Mouse (Mus musculus): ENCODE measurements around the gene Gbf1. TPM values are rescaled to one million over a fixed set of nuclear protein-coding genes. Genes with fewer than 3 reads are reported as not detected.

Gene Gbf1
- polyA plus RNA-seq, 1 experiment from 2014 or later, result 71.8 TPM

- H3K9ac ChIP-seq (replicated peaks; ENCODE audit: low read length), result peak overlapping the region; percentile 18; the same call in 1 of the 2 replicates
- peaks cover 56% of the 10 kb centered on the region for H3K4me1 ChIP-seq (ENCODE audit: control insufficient read depth, insufficient read depth, low read length)
- WGBS, result 55% methylated on average over 11 of the region's 11 CpGs
- DNase-seq (no peak), ATAC-seq (ENCODE audit: low FRiP score, low TSS enrichment) (no peak)
- no peaks in the 10 kb centered on the region for H3K9me3 ChIP-seq (ENCODE audit: control insufficient read depth, low read length)
- H3K4me2 ChIP-seq (ENCODE audit: low read length), result peak overlapping the region; percentile 44
- peak overlapping the region; percentile 78 for H3K27ac ChIP-seq (replicated peaks; ENCODE audit: low read depth, low read length)
- peaks cover 5% of the 10 kb centered on the region; the same call in 1 of the 2 replicates for H3K36me3 ChIP-seq (ENCODE audit: control insufficient read depth, insufficient read depth, low read length)
- peaks cover 14% of the 10 kb centered on the region for H3K27me3 ChIP-seq (ENCODE audit: control insufficient read depth, insufficient read depth, low read length)
- H3K4me3 ChIP-seq (replicated peaks; ENCODE audit: low read depth, low read length), result no peak overlapping the region
These were observed 170.1 kb downstream of the Gbf1 start for GRCm38 (mm10) chr19:46322144-46322995.

DNA sequence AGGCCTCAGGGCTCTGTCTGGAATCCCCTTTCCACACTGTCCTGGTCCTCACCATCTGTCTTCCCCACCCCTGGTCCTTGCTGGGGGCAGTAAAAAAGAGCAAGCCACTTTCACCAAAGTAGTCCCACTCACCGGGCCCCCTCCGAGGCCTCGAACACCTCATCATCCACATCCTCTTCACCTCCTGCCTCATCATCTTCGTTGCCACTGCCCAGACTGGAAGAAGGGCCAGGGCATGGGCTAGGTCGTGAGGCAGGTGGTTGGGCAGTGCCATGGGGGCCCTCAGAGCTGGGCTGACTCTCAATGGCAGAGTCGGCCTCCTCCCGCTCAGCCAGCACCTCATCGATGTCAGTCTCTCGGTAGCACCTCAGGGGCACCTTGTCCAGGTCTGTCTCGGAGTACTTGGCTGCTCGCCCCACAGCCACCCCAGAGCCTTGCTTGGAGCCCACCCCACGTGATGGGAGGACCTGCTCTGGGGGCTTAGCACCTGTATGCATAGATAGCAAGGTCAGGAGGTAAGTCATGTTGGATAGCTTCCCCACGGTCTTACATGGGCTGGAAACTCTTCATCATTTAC is 170.8 kb downstream of the Gbf1 start:
- Histone ChIP-seq H3K27ac (replicated peaks; ENCODE audit: low read depth, low read length) (peak overlapping the region; percentile 78), H3K9ac (replicated peaks; ENCODE audit: low read length) (no peak overlapping the region; the same call in 1 of the 2 replicates)
- ATAC-seq (ENCODE audit: low FRiP score, low TSS enrichment), result no peak

GRCm38 (mm10) chr19:46323716-46324115 is 171.4 kb downstream of the Gbf1 start:
- 0 out of 2 replicates have a peak overlapping the region, but pooled peaks have one; percentile 10 for H3K4me2 ChIP-seq (ENCODE audit: low read length)

More for the DNA sequence above, 170.8 kb downstream of the Gbf1 start:
- no peaks in the 10 kb centered on the region for H3K9me3 ChIP-seq (ENCODE audit: control insufficient read depth, low read length)
- no peak overlapping the region for H3K4me3 ChIP-seq (replicated peaks; ENCODE audit: low read depth, low read length)
- H3K36me3 ChIP-seq (ENCODE audit: control insufficient read depth, insufficient read depth, low read length), result peaks cover 5% of the 10 kb centered on the region; the same call in 1 of the 2 replicates
- 86% methylated on average over 13 of the region's 13 CpGs for WGBS
- peaks cover 9% of the 10 kb centered on the region; the same call in 1 of the 2 replicates for H3K27me3 ChIP-seq (ENCODE audit: control insufficient read depth, insufficient read depth, low read length)
- peak overlapping the region; percentile 44 for H3K4me2 ChIP-seq (ENCODE audit: low read length)
- peaks cover 58% of the 10 kb centered on the region for H3K4me1 ChIP-seq (ENCODE audit: control insufficient read depth, insufficient read depth, low read length)
- no peak for DNase-seq

GRCm38 (mm10) chr19:46324366-46324765 is 172.1 kb downstream of the Gbf1 start:
- Histone ChIP-seq H3K9me3 (ENCODE audit: control insufficient read depth, low read length) (no peaks in the 10 kb centered on the region), H3K4me1 (ENCODE audit: control insufficient read depth, insufficient read depth, low read length) (peaks cover 50% of the 10 kb centered on the region), H3K4me3 (replicated peaks; ENCODE audit: low read depth, low read length) (no peak overlapping the region), H3K36me3 (ENCODE audit: control insufficient read depth, insufficient read depth, low read length) (peaks cover 5% of the 10 kb centered on the region; the same call in 1 of the 2 replicates), H3K27me3 (ENCODE audit: control insufficient read depth, insufficient read depth, low read length) (0 out of 2 replicates have a peak, but pooled peaks cover 6% of the 10 kb centered on the region), H3K9ac (replicated peaks; ENCODE audit: low read length) (peak overlapping the region; percentile 7; the same call in 1 of the 2 replicates), H3K27ac (replicated peaks; ENCODE audit: low read depth, low read length) (no peak overlapping the region), H3K4me2 (ENCODE audit: low read length) (peak overlapping the region; percentile 99)
- 82% methylated on average over 11 of the region's 11 CpGs for WGBS
- ATAC-seq (ENCODE audit: low FRiP score, low TSS enrichment), result no peak
- no peak for DNase-seq

More at GRCm38 (mm10) chr19:46323716-46324115, 171.4 kb downstream of the Gbf1 start:
- ATAC-seq (ENCODE audit: low FRiP score, low TSS enrichment), result no peak
- no peaks in the 10 kb centered on the region for H3K9me3 ChIP-seq (ENCODE audit: control insufficient read depth, low read length)
- H3K27me3 ChIP-seq (ENCODE audit: control insufficient read depth, insufficient read depth, low read length), result 0 out of 2 replicates have a peak, but pooled peaks cover 6% of the 10 kb centered on the region
- H3K4me3 ChIP-seq (replicated peaks; ENCODE audit: low read depth, low read length), result no peak overlapping the region
- H3K27ac ChIP-seq (replicated peaks; ENCODE audit: low read depth, low read length), result no peak overlapping the region
- WGBS, result 76% methylated on average over 5 of the region's 5 CpGs
- DNase-seq, result no peak
- peaks cover 52% of the 10 kb centered on the region for H3K4me1 ChIP-seq (ENCODE audit: control insufficient read depth, insufficient read depth, low read length)
- peaks cover 5% of the 10 kb centered on the region; the same call in 1 of the 2 replicates for H3K36me3 ChIP-seq (ENCODE audit: control insufficient read depth, insufficient read depth, low read length)
- no peak overlapping the region; the same call in 1 of the 2 replicates for H3K9ac ChIP-seq (replicated peaks; ENCODE audit: low read length)

GRCm38 (mm10) chr19:46324918-46325317 is 172.6 kb downstream of the Gbf1 start:
- Histone ChIP-seq H3K9ac (replicated peaks; ENCODE audit: low read length) (peak overlapping the region; percentile 7; the same call in 1 of the 2 replicates), H3K27me3 (ENCODE audit: control insufficient read depth, insufficient read depth, low read length) (0 out of 2 replicates have a peak, but pooled peaks cover 2% of the 10 kb centered on the region), H3K4me3 (replicated peaks; ENCODE audit: low read depth, low read length) (peak overlapping the region; percentile 67), H3K4me1 (ENCODE audit: control insufficient read depth, insufficient read depth, low read length) (peaks cover 51% of the 10 kb centered on the region), H3K36me3 (ENCODE audit: control insufficient read depth, insufficient read depth, low read length) (peaks cover 5% of the 10 kb centered on the region; the same call in 1 of the 2 replicates), H3K4me2 (ENCODE audit: low read length) (peak overlapping the region; percentile 99), H3K27ac (replicated peaks; ENCODE audit: low read depth, low read length) (no peak overlapping the region), H3K9me3 (ENCODE audit: control insufficient read depth, low read length) (no peaks in the 10 kb centered on the region)
- 77% methylated on average over 5 of the region's 5 CpGs for WGBS
- DNase-seq (no peak), ATAC-seq (ENCODE audit: low FRiP score, low TSS enrichment) (no peak)

DNA sequence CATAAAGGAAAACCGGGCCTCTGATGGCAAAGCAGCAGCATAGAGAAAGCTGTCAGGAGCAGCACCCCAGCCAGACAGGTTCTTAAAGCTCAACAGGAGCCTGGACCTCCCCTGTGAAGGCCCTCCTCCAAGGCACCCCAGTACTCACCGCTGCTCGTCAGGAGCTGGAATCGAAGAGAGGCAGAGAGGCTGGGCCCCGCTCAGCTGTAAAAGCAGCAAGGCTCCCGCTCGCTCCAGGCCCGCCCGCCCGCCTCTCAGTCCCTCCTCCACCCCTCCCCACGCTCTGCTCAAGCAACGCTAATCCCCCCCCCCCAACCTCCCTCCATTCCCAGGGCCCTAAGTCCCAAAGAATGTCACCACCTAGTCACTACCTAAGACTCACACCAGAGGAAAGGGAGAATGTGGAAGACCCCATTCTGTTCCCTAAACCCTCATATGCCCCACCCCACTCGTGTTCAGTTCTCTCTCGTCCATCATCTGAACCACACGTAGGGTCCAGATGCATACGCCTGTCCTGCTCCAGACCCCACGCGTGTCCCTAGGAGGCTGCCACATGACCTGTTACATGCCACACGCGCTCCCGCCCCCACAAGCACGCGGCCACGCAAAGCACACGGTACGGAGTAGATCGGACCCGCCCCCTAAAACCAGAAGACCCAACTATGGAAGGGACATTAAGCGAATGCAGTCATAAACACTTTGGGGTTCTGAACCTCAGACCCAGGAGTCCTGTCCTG is 173.9 kb downstream of the Gbf1 start:
- DNase-seq (peak; percentile 72), ATAC-seq (ENCODE audit: low FRiP score, low TSS enrichment) (no peak)
- peaks cover 46% of the 10 kb centered on the region for H3K4me1 ChIP-seq (ENCODE audit: control insufficient read depth, insufficient read depth, low read length)
- no peaks in the 10 kb centered on the region for H3K27me3 ChIP-seq (ENCODE audit: control insufficient read depth, insufficient read depth, low read length)
- H3K27ac ChIP-seq (replicated peaks; ENCODE audit: low read depth, low read length), result peak overlapping the region; percentile 97
- H3K4me2 ChIP-seq (ENCODE audit: low read length), result peak overlapping the region; percentile 99
- H3K36me3 ChIP-seq (ENCODE audit: control insufficient read depth, insufficient read depth, low read length), result peaks cover 16% of the 10 kb centered on the region
- peak overlapping the region; percentile 67 for H3K4me3 ChIP-seq (replicated peaks; ENCODE audit: low read depth, low read length)
- peak overlapping the region; percentile 38 for H3K9ac ChIP-seq (replicated peaks; ENCODE audit: low read length)
- H3K9me3 ChIP-seq (ENCODE audit: control insufficient read depth, low read length), result no peaks in the 10 kb centered on the region
- 3% methylated on average over 29 of the region's 29 CpGs for WGBS

DNA sequence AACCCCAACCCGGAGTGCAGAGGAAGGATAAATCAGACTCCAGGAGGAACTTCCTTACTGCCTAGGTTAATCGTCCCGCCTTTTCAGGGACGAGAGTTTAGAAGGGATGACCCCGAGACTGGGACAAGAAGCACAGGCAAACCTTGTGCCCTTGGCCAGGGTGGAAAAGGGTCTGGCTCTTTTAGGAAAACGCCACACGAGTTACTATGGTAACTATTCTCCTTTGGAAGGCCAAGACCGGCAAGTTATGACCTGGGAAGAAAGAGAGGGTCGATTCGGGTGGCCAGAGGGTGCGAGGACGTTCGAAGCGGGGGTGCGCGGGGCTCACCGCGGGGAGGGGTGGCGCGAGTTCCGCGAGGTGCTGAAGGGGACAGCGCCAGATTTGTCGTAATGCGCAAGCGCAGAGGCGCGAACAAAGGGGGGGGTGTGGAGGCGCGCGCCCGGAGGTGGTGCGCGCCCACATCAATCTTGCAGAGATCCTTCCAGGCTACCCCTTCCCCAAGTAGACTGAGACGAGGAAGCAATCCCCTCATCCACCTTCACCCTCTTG is 174.5 kb downstream of the Gbf1 start, which contains the start of gene Psd:
Gene Psd, minus strand, starts transcription at position 401 of the 550 bp plus-strand sequence.
- Histone ChIP-seq H3K9ac (replicated peaks; ENCODE audit: low read length) (peak within 1 kb of the TSS; percentile 61), H3K27ac (replicated peaks; ENCODE audit: low read depth, low read length) (peak within 1 kb of the TSS; percentile 97), H3K36me3 (ENCODE audit: control insufficient read depth, insufficient read depth, low read length) (peaks cover 23% of the 10 kb centered on the region), H3K9me3 (ENCODE audit: control insufficient read depth, low read length) (no peaks in the 10 kb centered on the region), H3K27me3 (ENCODE audit: control insufficient read depth, insufficient read depth, low read length) (no peaks in the 10 kb centered on the region), H3K4me1 (ENCODE audit: control insufficient read depth, insufficient read depth, low read length) (peaks cover 40% of the 10 kb centered on the region), H3K4me3 (replicated peaks; ENCODE audit: low read depth, low read length) (peak within 1 kb of the TSS; percentile 67), H3K4me2 (ENCODE audit: low read length) (peak within 1 kb of the TSS; percentile 99)
- DNase-seq, result peak; percentile 90
- ATAC-seq (ENCODE audit: low FRiP score, low TSS enrichment), result no peak
- WGBS, result 1% methylated on average over 35 of the region's 35 CpGs

Data from midbrain, embryonic 14.5 days (tissue).